Mouse (Mus musculus) CH12.LX (cell line): ENCODE measurements around the gene Adam22. TPM values are rescaled to one million over a fixed set of nuclear protein-coding genes. Genes with fewer than 3 reads are reported as not detected.

Source experiments
- DNase-seq: peaks from one replicate; pipeline ENCODE4 v3.0.0-alpha.2; 2013; ENCODE audit errors: extremely low read depth
- H3K27ac ChIP-seq: 2 replicates; pipeline ENCODE4 v1.5.1; 2012; ENCODE audit warnings: low read depth, mild to moderate bottlenecking, control low read depth, moderate library complexity; ENCODE audit not compliant: insufficient read depth
- H3K27me3 ChIP-seq: replicated peaks from 2 replicates; pipeline ENCODE3; 2012; ENCODE audit warnings: inconsistent platforms
- H3K36me3 ChIP-seq, 2 experiments: replicated peaks in 1 of 2; 2 replicates each; pipeline versions ENCODE3 to v1.6.1; 2012; ENCODE audit warnings: inconsistent platforms in 1 of 2, low read length in 1 of 2, mild to moderate bottlenecking in 1 of 2, mixed read lengths in 1 of 2, moderate library complexity in 1 of 2; ENCODE audit not compliant: control insufficient read depth in 1 of 2, insufficient read depth in 1 of 2
- H3K4me1 ChIP-seq, 2 experiments: 2 replicates each; pipeline ENCODE4 v1.6.1; 2012; ENCODE audit warnings: inconsistent platforms in 1 of 2, moderate library complexity in 1 of 2; ENCODE audit not compliant: insufficient read depth in 2 of 2, control insufficient read depth in 1 of 2
- H3K4me2 ChIP-seq: 2 replicates; pipeline ENCODE4 v1.6.1; 2012; ENCODE audit warnings: low read depth, mild to moderate bottlenecking, control low read depth; ENCODE audit not compliant: poor library complexity, insufficient read depth, severe bottlenecking
- H3K4me3 ChIP-seq, 3 experiments: fragments of 150-350 bp in 1 of 3; sonication (generic) in 1 of 3; replicated peaks in 1 of 3; 2 replicates each; pipeline versions ENCODE3 to v1.5.1; 2011 to 2012; ENCODE audit warnings: low read depth in 2 of 3, low read length in 2 of 3, mild to moderate bottlenecking in 2 of 3, moderate library complexity in 2 of 3, control low read depth in 1 of 3, improper control_type of control experiment in 1 of 3, inconsistent platforms in 1 of 3, mixed read lengths in 1 of 3; ENCODE audit not compliant: poor library complexity in 1 of 3
- H3K79me2 ChIP-seq: replicated peaks from 2 replicates; pipeline ENCODE4 v1.6.1; 2012; ENCODE audit warnings: mild to moderate bottlenecking, moderate library complexity; ENCODE audit not compliant: control insufficient read depth, poor library complexity, insufficient read depth, severe bottlenecking; ENCODE audit errors: extremely low read depth
- H3K9ac ChIP-seq: 2 replicates; pipeline ENCODE4 v1.6.1; 2012; ENCODE audit warnings: low read depth, mild to moderate bottlenecking, control low read depth, moderate library complexity; ENCODE audit not compliant: insufficient read depth
- H3K9me3 ChIP-seq: replicated peaks from 2 replicates; pipeline ENCODE3; 2012; ENCODE audit warnings: low read length, inconsistent platforms, mixed read lengths
- BHLHE40 ChIP-seq: IDR thresholded peaks from 2 replicates; pipeline ENCODE4 v1.6.1; 2011; ENCODE audit warnings: mild to moderate bottlenecking, low read depth, low read length, improper control_type of control experiment
- CHD1 ChIP-seq: IDR thresholded peaks from 2 replicates; pipeline ENCODE4 v1.6.1; 2012; ENCODE audit warnings: low read depth, low read length, improper control_type of control experiment, inconsistent platforms
- CHD2 ChIP-seq: IDR thresholded peaks from 2 replicates; pipeline ENCODE4 v1.6.1; 2011; ENCODE audit warnings: low read length, improper control_type of control experiment
- E2F4 ChIP-seq: IDR thresholded peaks from 2 replicates; pipeline ENCODE4 v1.6.1; 2011; ENCODE audit warnings: low read depth, low read length, improper control_type of control experiment; ENCODE audit not compliant: insufficient replicate concordance
- ELF1 ChIP-seq: IDR thresholded peaks from 2 replicates; pipeline ENCODE4 v1.6.1; 2014; ENCODE audit warnings: low read depth, mild to moderate bottlenecking, inconsistent platforms, low read length, improper control_type of control experiment
- ETS1 ChIP-seq: conservative IDR thresholded peaks from 2 replicates; pipeline ENCODE4 v1.6.1; 2012; ENCODE audit warnings: low read depth, mild to moderate bottlenecking, inconsistent platforms, low read length, improper control_type of control experiment, moderate library complexity
- GABPA ChIP-seq: IDR thresholded peaks from 2 replicates; pipeline ENCODE4 v1.6.1; 2012; ENCODE audit warnings: low read depth, low read length, improper control_type of control experiment, inconsistent platforms; ENCODE audit not compliant: insufficient replicate concordance
- HCFC1 ChIP-seq: IDR thresholded peaks from 2 replicates; pipeline ENCODE4 v1.6.1; 2012; ENCODE audit warnings: low read depth, mild to moderate bottlenecking, inconsistent platforms, low read length, improper control_type of control experiment
- KAT2A ChIP-seq: IDR thresholded peaks from 2 replicates; pipeline ENCODE4 v1.6.1; 2012; ENCODE audit warnings: low read length, improper control_type of control experiment, inconsistent platforms; ENCODE audit not compliant: insufficient replicate concordance
- MAZ ChIP-seq: IDR thresholded peaks from 2 replicates; pipeline ENCODE4 v1.6.1; 2012; ENCODE audit warnings: low read depth, mild to moderate bottlenecking, inconsistent platforms, low read length, improper control_type of control experiment, moderate library complexity
- MEF2A ChIP-seq: IDR thresholded peaks from 2 replicates; pipeline ENCODE4 v1.6.1; 2014; ENCODE audit warnings: low read depth, mild to moderate bottlenecking, inconsistent platforms, low read length, improper control_type of control experiment, borderline replicate concordance
- MXI1 ChIP-seq: IDR thresholded peaks from 2 replicates; pipeline ENCODE4 v1.6.1; 2011; ENCODE audit warnings: mild to moderate bottlenecking, low read depth, low read length, improper control_type of control experiment
- NRF1 ChIP-seq: IDR thresholded peaks from 2 replicates; pipeline ENCODE4 v1.6.1; 2014; ENCODE audit warnings: low read depth, mild to moderate bottlenecking, inconsistent platforms, low read length, improper control_type of control experiment, moderate library complexity
- POLR2A ChIP-seq: IDR thresholded peaks from 2 replicates; pipeline ENCODE4 v1.6.1; 2011; ENCODE audit warnings: low read depth, mild to moderate bottlenecking, improper control_type of control experiment, low read length
- POLR2AphosphoS2 ChIP-seq: IDR thresholded peaks from 2 replicates; pipeline ENCODE4 v1.6.1; 2011; ENCODE audit warnings: low read depth, low read length, improper control_type of control experiment
- RAD21 ChIP-seq: IDR thresholded peaks from 2 replicates; pipeline ENCODE4 v1.6.1; 2011; ENCODE audit warnings: low read depth, mild to moderate bottlenecking, low read length, improper control_type of control experiment, moderate library complexity
- SIN3A ChIP-seq: IDR thresholded peaks from 2 replicates; pipeline ENCODE4 v1.6.1; 2012; ENCODE audit warnings: low read length, improper control_type of control experiment, inconsistent platforms
- TBP ChIP-seq: conservative IDR thresholded peaks from 2 replicates; pipeline ENCODE4 v1.6.1; 2011; ENCODE audit warnings: low read depth, low read length, improper control_type of control experiment
- ZKSCAN1 ChIP-seq: IDR thresholded peaks from 2 replicates; pipeline ENCODE4 v1.6.1; 2012; ENCODE audit warnings: low read depth, inconsistent platforms, low read length, improper control_type of control experiment, borderline replicate concordance
- ZNF384 ChIP-seq: IDR thresholded peaks from 2 replicates; pipeline ENCODE4 v1.6.1; 2012; ENCODE audit warnings: low read depth, low read length, improper control_type of control experiment, inconsistent platforms
- dilution Hi-C: fragments of 300-500 bp; cut with MboI; formaldehyde crosslinking; loops from 2 replicates; pipeline ENCODE4 v1.14.3; 2020; ENCODE audit warnings: low sequenced_read_pairs; ENCODE audit not compliant: extremely low pct_unique_long_range_greater_than_20kb, extremely low pct_ligation_motif_present
- in situ Hi-C: fragments of 300-500 bp; cut with MboI; formaldehyde crosslinking; loops from 3 replicates; pipeline ENCODE4 v1.14.3; 2019; ENCODE audit warnings: low sequenced_read_pairs, low pct_ligation_motif_present, low pct_unique_long_range_greater_than_20kb, mixed read lengths
- polyA plus RNA-seq: library from polyadenylated mRNA; unstranded; fragments of >175 nt; gene quantifications from 2 replicates; pipeline ENCODE4 v1.2.1, GENCODE M21; 2012; ENCODE audit warnings: low read depth; ENCODE audit not compliant: insufficient read length
- total RNA-seq, 2 experiments: library from RNA; depleted of rRNA; stranded (reverse); fragments of 300-350 nt in 1 of 2; fragments of >200 nt in 1 of 2; gene quantifications; 2 replicates each; pipeline ENCODE4 v1.2.3; 2012 to 2014

The Adam22 gene
- total and polyA plus RNA-seq, 3 experiments, result 0.07 to 0.55 (median 0.14) TPM

DNA sequence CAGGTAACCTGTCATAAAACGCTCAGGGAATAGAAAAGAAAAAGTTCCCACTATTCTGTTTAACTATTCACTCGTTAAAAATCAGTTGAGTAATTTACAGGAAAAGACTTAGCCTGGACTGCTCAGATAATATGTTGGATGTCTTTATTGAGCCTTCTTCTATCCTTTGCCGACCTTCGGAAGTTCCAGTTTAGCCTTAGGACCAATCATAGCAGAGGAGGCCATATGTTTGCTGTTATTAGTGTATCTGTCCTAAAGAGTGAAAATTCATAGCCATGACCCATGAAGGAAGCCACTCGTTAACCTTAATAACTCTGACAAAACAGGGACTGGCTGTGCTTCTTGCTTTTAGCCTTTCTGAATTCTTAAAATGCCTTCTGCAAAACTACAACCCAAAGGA, 41.3 kb downstream of the Adam22 start:
- no peaks in the 10 kb centered on the region for H3K79me2 ChIP-seq
- no peak for DNase-seq
- no peak overlapping the region for H3K27ac ChIP-seq
- H3K9ac ChIP-seq, result no peak overlapping the region
- in situ Hi-C loops (no loop called here), dilution Hi-C loops (no loop called here)
- no peaks in the 10 kb centered on the region for H3K27me3 ChIP-seq
- H3K4me2 ChIP-seq, result no peak overlapping the region
- no peaks in the 10 kb centered on the region for H3K36me3 ChIP-seq
- no peak for TF ChIP-seq MXI1
- no peak for TF ChIP-seq SIN3A
- no peak for TF ChIP-seq CHD2
- TF ChIP-seq MAZ, result no peak
- no peak for TF ChIP-seq CHD1
- TF ChIP-seq ELF1, result no peak
- no peak for TF ChIP-seq ZKSCAN1
- TF ChIP-seq BHLHE40, result no peak
- TF ChIP-seq MEF2A, result no peak
- no peak for TF ChIP-seq KAT2A
- TF ChIP-seq HCFC1, result no peak
- TF ChIP-seq E2F4, result no peak
- no peak for TF ChIP-seq GABPA
- TF ChIP-seq POLR2AphosphoS2, result no peak
- no peak for TF ChIP-seq TBP
- no peak for TF ChIP-seq ETS1
- TF ChIP-seq NRF1, result no peak
- no peak for TF ChIP-seq POLR2A
- TF ChIP-seq ZNF384, result no peak
- no peaks in the 10 kb centered on the region for H3K4me1 ChIP-seq
- no peak overlapping the region for H3K4me3 ChIP-seq
- no peaks in the 10 kb centered on the region for H3K9me3 ChIP-seq

DNA sequence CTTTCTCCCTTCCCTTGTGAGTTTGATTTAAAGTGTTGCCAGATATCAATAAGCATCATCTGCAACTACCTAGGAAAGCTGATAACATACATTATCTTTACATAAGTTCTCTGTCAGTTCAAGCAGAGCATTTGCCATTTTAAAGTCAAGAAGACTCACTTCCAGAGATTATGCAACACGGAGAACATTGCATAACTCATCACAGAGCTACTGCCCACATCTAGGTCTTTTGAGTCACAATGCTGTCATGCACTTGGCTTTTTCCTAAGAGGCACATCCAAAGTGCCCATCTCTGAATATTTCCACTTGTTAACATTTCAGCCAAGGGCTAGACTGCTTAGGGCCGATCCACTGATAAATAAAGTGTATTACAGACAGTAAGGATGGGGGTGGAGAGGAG, 55.6 kb downstream of the Adam22 start:
- TF ChIP-seq MEF2A (no peak), BHLHE40 (no peak), RAD21 (no peak)
- no peak overlapping the region for H3K27ac ChIP-seq
- no peaks in the 10 kb centered on the region for H3K27me3 ChIP-seq
- no peaks in the 10 kb centered on the region for H3K36me3 ChIP-seq
- no peak overlapping the region for H3K4me3 ChIP-seq
- no peaks in the 10 kb centered on the region for H3K4me1 ChIP-seq
- DNase-seq, result no peak
- dilution Hi-C loops (no loop called here), in situ Hi-C loops (no loop called here)
- no peaks in the 10 kb centered on the region for H3K9me3 ChIP-seq
- no peak overlapping the region for H3K4me2 ChIP-seq
- H3K79me2 ChIP-seq, result no peaks in the 10 kb centered on the region
- no peak overlapping the region for H3K9ac ChIP-seq
